In the genomic region with DNA sequence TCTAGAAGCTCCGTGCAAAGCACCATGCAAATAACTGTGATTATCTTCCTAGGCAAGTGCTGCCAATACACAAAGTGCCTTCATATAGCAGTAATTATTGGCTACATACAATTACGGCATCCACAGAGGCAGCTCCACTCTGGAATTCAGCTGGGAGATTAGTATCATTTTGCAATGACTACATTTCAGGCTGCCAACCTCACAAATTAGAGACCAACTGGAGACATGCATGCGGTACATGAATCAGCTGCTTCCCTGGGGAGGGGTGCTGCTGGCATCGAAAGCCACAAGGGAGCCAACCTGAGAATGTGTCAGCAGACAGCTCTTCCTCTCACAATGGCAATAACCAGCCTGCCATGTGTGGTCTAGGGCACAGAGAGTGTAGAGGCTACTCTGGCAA, we compare ENCODE assay signal across 9 mouse cellular contexts.
A peak's percentile ranks its signal among the peaks of the same experiment; 100 is the strongest.
DNase-seq lines count a peak whose midpoint lies in the region; TF ChIP-seq lines count a peak whose summit lies in the region.
"Had no signal": no experiment of that assay in that cellular context is flagged by ENCODE, and none has a peak within 500 bp of the region (broad histone marks: within the 10 kb centered on the region; RNA-seq: fewer than 3 reads in every experiment).

No protein-coding gene starts in this region.

- TF ChIP-seq CTCF in cerebellum, adult 2 months (IDR thresholded peaks at IDR 0.05; ENCODE audit: borderline replicate concordance, insufficient read depth, low read depth, low read length): no peak

- H3K27ac ChIP-seq in cerebellum, adult 2 months (ENCODE audit: insufficient read depth, low read length): peak overlapping the region; percentile 50; the same call in 1 of the 2 replicates

- no peak for TF ChIP-seq POLR2A in cerebellum, adult 2 months (IDR thresholded peaks at IDR 0.05; ENCODE audit: borderline replicate concordance, insufficient read depth, low read length)

- no peaks in the 10 kb centered on the region for H3K27me3 ChIP-seq in cerebellum, adult 2 months (ENCODE audit: control insufficient read depth, insufficient read depth, low read length)

- WGBS in cerebellum, adult 2 months: 26% methylated on average over 4 of the region's 4 CpGs

- H3K4me3 ChIP-seq in cerebellum, adult 2 months (replicated peaks; ENCODE audit: insufficient read depth, low read depth, low read length): no peak overlapping the region

- H3K4me1 ChIP-seq in cerebellum, adult 2 months (ENCODE audit: control insufficient read depth, insufficient read depth, low read length): peaks cover 51% of the 10 kb centered on the region

- DNase-seq in cerebellum, adult 2 months: peak; percentile 59 to 74
- DNase-seq in cerebellum, adult 9-11 months: no peak
- peak; percentile 61 to 67 for DNase-seq in right cerebral cortex, postnatal 10 days (ENCODE audit: low spot score in 2 of 2)
- DNase-seq in right cerebral cortex, postnatal 14 days: no peak
- DNase-seq in layer of hippocampus, adult 8-10 months (ENCODE audit: low spot score in 2 of 2): peak; percentile 47 to 53
- no peak for DNase-seq in embryo, embryonic 10.5 days (ENCODE audit: low spot score)
- DNase-seq in adrenal gland, postnatal 10 days: no peak
- no peak for DNase-seq in thymus, adult 18-20 months
- DNase-seq: lung, postnatal 4 days had no signal

Comparison
In these comparisons a context has a peak if more than half of its experiments do, and no peak if none do; other contexts are left out.
1. DNase-seq: peak in cerebellum, adult 2 months (2 of 2), right cerebral cortex, postnatal 10 days (2 of 2) and layer of hippocampus, adult 8-10 months (2 of 2); none in cerebellum, adult 9-11 months (single experiment), right cerebral cortex, postnatal 14 days (single experiment), embryo, embryonic 10.5 days (single experiment), adrenal gland, postnatal 10 days (single experiment) and thymus, adult 18-20 months (0 of 2).